Mouse (Mus musculus): ENCODE measurements around the gene Acnat2. TPM values are rescaled to one million over a fixed set of nuclear protein-coding genes. Genes with fewer than 3 reads are reported as not detected.
"Not testable (repeated sequence)": the region's sequence is repeated elsewhere in the genome, so short reads cannot be mapped to it uniquely, and the experiment has no call there.

The Acnat2 gene
- not detected for total RNA-seq (2021)
- long read RNA-seq, experiment 1, result 0 reads
- long read RNA-seq, experiment 2, result 0 reads

DNA sequence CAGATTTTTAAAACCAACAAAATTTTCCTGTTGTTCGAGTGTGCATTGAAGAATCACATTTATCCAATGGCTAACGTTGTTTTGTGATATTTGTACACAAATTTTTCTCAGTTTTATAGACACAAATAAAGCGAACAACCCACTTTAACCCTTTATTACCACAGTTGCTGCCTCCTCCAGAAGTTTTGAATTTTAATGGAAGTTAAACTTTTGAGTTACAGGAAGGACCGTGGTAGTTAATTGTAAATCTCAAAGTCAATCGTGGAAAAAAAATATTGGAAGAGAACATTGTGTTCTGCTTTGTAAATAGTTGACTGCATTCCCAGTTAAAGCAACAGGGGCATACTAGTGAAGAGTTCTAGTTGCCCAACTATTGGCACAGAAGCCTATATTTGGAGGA is at the start of gene Acnat2:
Acnat2 (minus strand) TSS at position 195 of the 400 bp plus-strand sequence.
- DNase-seq; intact Hi-C loops (cut with DNase I): not testable (repeated sequence)

DNA sequence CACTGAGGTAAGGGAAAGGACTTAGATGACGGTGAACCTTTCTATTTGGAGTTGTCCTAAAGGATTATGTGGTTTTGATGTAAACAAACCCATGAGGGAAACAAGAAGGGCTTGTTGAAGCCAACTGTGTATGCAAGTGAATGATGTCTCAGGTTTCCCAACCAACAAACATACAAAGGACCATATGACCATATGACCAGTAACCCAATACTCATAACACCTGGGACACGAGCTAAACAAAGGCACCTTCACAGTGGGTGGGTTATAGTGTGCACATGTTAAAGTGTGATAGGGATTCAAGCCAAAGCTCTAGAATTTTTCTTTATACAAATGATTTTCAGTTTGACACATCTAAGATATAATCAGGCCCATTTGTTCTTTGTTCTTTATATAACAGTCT is 48.2 kb upstream of the Acnat2 start:
- intact Hi-C loops (cut with DNase I), result no loop called here
- no peak for DNase-seq

DNA sequence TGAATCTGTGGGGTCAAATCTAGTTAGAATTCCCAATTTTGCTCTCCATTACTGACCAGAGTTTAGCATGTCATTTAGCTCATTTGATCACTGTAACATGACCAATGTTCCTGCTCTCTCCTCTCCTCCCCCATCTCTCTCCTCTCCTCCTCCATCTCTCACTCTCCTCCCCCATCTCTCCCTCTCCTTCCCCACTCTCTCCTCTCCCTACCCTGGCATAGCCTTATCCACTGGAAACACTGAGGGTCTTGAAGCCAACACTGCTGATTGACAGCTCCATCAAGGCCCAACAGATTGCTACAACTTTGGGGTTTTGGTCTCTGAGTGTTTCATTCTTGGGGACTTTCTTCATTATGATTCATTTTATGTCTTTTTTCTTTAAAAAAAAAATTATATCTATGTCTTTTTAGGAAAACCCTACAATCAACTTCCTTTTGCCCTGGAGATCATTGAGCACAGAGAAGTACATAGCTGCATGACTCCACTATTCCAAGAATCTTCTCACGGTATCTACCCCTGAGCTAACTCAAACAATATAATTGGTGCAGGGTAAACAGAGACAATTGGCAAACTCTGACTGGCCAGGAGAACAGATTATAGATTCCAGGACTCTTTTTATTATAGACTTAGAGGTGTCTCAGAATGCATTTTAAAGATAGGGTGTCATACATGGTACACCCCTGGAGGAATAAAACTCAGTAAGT is 44.0 kb upstream of the Acnat2 start:
- intact Hi-C loops (cut with DNase I), result no loop called here
- DNase-seq, result no peak

GRCm38 (mm10) chr4:49451133-49451847 is 43.3 kb upstream of the Acnat2 start:
- intact Hi-C loops (cut with DNase I); DNase-seq: not testable (repeated sequence)

DNA sequence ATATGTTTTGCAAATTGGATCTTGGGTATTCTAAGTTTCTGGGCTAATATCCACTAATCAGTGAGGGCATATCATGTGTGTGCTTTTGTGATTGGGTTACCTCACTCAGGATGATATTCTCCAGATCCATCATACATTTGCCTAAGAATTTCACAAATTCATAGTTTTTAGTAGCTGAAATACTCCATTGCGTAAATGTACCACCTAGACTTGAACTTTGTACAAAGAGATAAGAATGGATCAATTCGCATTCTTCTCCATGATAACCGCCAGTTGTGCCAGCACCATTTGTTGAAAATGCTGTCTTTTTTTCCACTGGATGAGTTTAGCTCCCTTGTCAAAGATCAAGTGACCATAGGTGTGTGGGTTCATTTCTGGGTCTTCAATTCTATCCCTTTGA is 29.0 kb upstream of the Acnat2 start:
- DNase-seq; intact Hi-C loops (cut with DNase I): not testable (repeated sequence)

DNA sequence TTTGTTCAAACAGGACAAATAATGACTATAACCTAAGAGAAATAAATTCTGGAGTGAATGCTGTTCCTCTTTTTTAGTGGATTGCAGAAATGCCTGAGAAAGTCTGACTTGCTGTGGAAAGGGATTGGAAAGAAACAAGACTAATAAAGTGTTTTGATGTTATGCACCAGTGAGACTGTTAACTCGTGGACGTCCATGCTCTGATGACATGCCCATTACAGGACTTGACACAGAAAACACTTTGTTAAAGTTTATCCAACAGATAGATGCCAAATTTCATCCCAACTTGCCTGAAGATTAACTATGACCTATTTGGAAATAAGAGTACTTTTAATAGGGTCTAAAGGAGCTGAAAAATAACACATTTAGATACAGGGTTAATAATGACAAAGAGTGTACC is 2.2 kb upstream of the Acnat2 start:
- intact Hi-C loops (cut with DNase I); DNase-seq: not testable (repeated sequence)

DNA sequence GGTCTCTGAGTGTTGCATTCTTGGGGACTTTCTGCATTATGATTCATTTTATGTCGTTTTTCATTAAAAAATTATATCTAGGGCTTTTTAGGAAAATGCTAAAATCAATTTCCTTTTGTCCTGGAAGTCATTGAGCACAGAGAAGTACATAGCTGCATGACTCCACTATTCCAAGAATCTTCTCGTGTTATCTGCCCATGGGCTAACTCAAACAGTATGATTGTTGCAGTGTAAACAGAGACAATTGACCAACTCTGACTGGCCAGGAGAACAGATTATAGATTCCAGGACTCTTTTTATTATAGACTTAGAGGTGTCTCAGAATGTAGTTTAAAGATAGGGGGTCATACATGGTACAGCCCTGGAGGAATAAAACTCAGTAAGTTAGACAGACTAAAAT is 21.1 kb downstream of the Acnat2 start:
- intact Hi-C loops (cut with DNase I), result no loop called here
- no peak for DNase-seq

- DNase-seq; intact Hi-C loops (cut with DNase I): not testable (repeated sequence)
These were observed 24.2 kb downstream of the Acnat2 start for GRCm38 (mm10) chr4:49383576-49384318.

GRCm38 (mm10) chr4:49368046-49368445 is 39.9 kb downstream of the Acnat2 start:
- DNase-seq; intact Hi-C loops (cut with DNase I): not testable (repeated sequence)

DNA sequence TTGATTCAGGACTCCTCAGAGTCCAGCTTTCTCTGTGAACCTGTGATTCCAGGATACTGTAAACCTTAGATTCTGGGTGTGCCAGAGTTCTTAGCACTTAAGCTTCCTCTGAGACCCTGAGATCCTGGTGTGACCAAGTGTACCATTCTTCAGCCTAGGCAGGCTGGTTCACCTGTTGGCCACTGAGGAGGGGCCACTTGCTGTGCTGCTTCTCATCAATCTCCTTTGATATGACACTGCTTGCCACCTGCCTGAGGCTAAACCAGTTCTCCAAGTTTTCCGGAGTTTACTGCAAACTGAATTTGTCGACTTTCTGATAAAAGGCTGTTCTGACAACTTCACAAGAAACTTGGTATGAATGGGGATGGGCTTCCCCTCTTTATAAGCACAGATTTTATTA is 50.9 kb downstream of the Acnat2 start:
- intact Hi-C loops (cut with DNase I), result no loop called here

GRCm38 (mm10) chr4:49350470-49350869 is 57.5 kb downstream of the Acnat2 start:
- DNase-seq, result no peak
- intact Hi-C loops (cut with DNase I), result loop anchor here (1.0 to 2.0 kb wide), 2 partner anchors 64 to 85 kb away; no protein-coding TSS in a partner anchor

More for the DNA sequence above, 50.9 kb downstream of the Acnat2 start:
- no peak for DNase-seq

DNA sequence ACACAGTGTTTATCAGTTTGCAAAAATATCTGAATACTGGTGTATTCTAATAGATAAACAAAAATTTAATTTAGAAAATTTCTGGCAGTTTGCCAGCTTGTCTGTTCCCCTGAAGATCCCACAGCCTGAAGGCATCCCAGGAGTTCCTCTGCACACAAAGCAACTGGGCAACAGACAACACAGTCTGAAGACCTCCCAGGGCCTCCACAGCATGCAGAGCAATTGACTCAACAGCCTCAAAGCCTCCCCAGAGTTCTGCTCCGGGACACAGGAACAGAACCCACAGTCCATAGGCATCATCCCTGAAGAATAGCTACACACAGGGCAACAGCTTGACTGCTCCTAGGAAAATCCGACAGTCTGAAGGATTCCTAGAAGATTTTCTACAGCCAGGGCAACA is 59.3 kb downstream of the Acnat2 start:
- intact Hi-C loops (cut with DNase I), result no loop called here
- no peak for DNase-seq

- DNase-seq; intact Hi-C loops (cut with DNase I): not testable (repeated sequence)
These were observed 60.0 kb downstream of the Acnat2 start for GRCm38 (mm10) chr4:49348001-49348400.

DNA sequence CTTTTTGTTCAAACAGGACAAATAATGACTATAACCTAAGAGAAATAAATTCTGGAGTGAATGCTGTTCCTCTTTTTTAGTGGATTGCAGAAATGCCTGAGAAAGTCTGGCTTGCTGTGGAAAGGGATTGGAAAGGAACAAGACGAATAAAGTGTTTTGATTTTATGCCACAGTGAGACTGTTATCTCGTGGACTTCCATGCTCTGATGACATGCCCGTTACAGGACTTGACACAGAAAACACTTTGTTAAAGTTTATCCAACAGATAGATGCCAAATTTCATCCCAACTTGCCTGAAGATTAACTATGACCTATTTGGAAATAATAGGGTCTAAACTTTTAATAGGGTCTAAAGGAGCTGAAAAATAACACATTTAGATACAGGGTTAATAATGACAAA is 67.9 kb downstream of the Acnat2 start:
- intact Hi-C loops (cut with DNase I), result not testable (repeated sequence)

GRCm38 (mm10) chr4:49337949-49338348 is 70.0 kb downstream of the Acnat2 start:
- DNase-seq; intact Hi-C loops (cut with DNase I): not testable (repeated sequence)

More for the DNA sequence above, 67.9 kb downstream of the Acnat2 start:
- DNase-seq, result not testable (repeated sequence)

Other genes starting within 250 kb of the Acnat2 start
- gene Acnat1, start 65.8 kb upstream of the Acnat2 start, total RNA-seq (2021), result not detected
- under 1 TPM in 1 of 2 experiments, not detected in 1; 0.28 TPM for gene Baat, start 98.4 kb upstream of the Acnat2 start, total RNA-seq (2021)
- gene Mrpl50, start 112.9 kb upstream of the Acnat2 start, total RNA-seq (2021), result 10 to 100 TPM; 29.1 to 30.7 TPM
- 1 to 10 TPM; 2.8 to 3.1 TPM for gene Zfp189, start 113.0 kb upstream of the Acnat2 start, total RNA-seq (2021)
- gene Aldob, start 141.4 kb upstream of the Acnat2 start, total RNA-seq (2021), result under 1 TPM in 1 of 2 experiments, not detected in 1; 0.20 TPM
- gene Tmem246, start 189.7 kb upstream of the Acnat2 start, total RNA-seq (2021), result 10 to 100 TPM; 29.6 to 30.5 TPM
- gene Rnf20, start 223.9 kb upstream of the Acnat2 start, total RNA-seq (2021), result 10 to 100 TPM; 23.3 to 27.7 TPM

Data from gastrocnemius, postnatal 36 days (tissue).